Mouse (Mus musculus) megakaryocyte progenitor cell, adult 5-6 weeks (primary cell): ENCODE measurements around the gene Atp2a3. TPM values are rescaled to one million over a fixed set of nuclear protein-coding genes. Genes with fewer than 3 reads are reported as not detected.

Experiments
- ATAC-seq: replicated peaks from 2 replicates; pipeline ENCODE4 v1.8.0; 2016; ENCODE audit warnings: mild to moderate bottlenecking, moderate TSS enrichment, inconsistent platforms; ENCODE audit not compliant: poor library complexity
- total RNA-seq, 2 experiments: library from RNA; stranded (forward) in 1 of 2; stranded (reverse) in 1 of 2; fragments of 157-497, 149-512 nt in 1 of 2; fragments of 200-1000 nt in 1 of 2; gene quantifications; 2 replicates each; pipeline versions ENCODE4 v1.2.3 to v1.2.4; 2015 to 2017

Gene Atp2a3
- total RNA-seq, 2 experiments from 2014 or later: 52.1 to 74.9 TPM

DNA sequence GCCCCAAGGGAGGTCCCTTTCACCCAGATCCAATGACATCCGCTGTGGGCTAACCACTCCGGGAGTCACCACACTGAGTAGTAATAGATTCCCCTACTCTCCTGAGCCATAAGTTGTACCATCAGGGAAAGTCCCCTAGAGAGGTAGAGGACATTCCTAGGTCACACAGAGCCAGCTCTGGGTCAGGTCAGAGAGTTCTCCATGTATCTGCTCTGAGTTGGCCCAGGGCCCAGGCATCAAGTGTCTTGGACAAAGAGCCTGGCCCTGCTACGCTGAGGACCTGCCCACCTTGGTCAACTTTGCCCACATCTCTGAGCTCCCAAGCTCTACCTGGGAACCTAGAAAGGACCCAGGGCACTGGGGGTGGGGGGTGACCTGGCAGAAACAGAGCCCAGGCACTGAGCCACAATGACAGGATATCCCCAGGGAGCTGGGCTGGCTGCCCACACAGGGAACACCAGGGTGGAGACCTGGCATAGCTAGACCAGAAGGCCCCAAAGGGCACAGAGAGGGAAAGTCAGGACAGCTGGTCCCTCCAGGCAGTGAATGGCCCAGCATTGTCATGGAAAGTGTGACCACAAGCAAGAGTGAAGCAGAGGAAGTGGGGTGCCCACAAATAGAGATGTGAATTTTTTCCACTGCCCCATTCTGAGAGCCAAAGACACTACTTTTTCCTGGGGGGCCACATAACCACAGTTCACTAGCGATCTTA is 7.4 kb upstream of the Atp2a3 start:
- ATAC-seq: peak; percentile 79

DNA sequence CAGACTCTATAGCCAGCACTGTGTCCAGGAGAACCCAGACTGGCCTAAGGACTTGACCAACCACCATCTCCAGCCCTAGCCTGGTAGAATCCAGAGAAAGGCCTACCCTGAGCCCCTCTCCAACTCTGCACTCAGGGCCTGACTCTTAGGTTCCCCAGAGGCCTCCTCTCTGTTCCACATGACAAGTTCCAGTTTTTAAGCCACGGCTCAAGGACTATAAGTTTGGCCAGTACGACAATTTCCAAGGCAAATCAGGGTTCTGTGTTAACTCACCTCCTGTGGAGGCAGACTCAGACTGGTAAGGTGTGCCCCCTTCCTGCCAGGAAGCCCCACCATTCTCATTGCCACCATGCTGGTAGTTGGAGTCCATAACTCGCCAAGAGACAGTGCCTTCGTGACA is 6.8 kb upstream of the Atp2a3 start:
- no peak for ATAC-seq

DNA sequence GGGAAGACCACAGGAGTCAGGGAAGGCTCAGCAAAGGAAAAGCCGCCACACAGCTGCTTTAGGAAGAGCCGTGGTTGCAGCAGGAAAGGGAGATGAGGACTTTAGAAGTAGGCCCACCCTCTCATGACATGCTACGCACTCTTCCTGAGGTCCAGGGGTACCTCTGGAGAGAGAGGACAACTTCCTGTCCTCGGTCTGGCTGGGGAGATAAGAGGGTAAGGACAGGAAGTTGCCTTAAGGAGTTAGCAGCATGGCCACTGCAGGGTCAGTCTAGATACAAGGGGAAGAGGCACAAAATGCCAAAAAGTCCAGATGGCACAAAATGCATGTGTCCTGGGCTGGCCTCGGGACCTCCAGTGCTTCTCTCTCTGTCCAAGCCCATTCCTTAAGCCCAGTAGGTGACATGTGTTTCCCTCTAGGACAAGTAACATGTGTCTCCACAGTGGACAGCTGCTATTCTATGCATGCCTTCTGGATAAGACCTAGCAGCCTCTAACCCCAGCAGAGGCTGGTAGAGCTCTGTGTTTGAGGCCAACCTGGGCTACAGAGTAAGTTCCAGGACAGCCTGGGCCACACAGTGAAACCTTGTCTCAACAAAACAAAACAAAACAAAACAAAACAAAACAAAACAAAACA is 5.5 kb upstream of the Atp2a3 start:
- ATAC-seq: peak; percentile 33

DNA sequence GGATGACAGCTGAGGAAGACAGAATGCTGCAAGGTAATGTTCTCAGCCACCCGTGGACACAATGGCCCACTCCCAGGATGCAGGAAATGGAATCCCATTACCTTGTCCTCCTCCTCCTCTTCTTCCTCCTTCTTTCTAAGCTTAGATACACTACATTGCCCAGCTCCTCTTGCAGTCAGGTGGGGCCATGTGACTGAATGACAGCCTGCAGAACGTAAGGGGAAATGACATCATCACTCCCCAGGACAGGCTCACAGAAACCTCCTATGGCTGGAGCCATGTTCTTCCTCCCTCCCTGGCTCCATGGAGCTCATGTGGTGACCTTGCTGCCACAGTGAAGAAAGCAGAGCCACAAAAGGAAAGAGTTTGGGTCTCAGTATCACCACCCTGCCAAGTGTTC is 3.7 kb upstream of the Atp2a3 start:
- 0 out of 2 replicates have a peak, but pooled peaks have one; percentile 7 for ATAC-seq

DNA sequence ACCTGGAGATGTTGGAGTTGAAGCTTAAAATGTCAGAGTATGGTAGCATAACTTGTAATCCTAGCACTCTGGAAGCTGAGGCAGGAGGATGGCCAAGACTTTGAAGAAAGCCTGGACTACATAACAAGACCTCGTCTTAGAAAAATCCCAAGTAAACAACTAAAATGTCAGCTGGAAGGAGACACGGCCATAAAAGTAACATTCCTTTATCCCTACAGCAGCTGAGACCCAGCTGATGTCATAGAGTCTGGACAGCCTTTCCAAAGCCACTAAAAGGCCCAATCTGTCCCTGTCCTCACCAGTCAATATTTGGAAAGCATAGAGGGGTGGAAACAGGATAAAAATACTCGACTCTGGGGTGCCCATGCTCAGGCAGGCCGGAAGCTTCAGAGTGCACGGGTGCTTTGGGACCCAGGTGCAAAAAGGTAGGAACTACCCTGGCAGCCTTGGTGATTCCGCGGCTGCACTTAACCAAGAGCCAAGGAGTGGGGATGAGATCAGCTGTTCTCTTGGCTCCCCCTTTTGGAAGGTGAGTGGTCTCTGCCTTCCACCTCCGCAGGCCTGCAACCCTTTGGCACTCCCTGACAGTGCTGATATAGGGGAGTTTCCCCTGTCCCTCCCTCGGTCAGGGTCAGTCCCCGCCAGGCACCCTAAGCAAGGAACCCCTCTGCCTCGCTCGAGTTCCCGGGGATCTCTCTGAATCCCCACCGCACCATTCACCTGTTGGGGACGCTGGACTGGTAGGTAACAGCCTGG is 867 bp upstream of the Atp2a3 start:
- no peak for ATAC-seq

DNA sequence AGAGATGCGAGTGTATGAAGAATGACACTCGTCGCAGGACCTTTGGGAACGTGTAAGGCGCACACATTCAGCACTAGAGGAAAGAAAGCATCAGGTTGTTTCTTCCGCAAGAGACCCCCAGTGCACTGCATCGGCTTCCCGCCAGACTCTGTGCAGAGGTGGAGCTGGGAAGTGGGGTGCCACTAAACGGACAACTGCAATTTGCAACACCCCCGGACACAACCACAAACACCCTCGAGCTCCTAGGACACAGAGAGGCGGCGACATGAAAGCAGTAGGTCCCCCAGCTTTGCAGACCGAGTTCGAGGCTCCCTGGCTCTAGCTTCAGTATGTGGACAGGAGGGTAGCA is 272 bp upstream of the Atp2a3 start:
- peak; percentile 10 for ATAC-seq

GRCm38 (mm10) chr11:72962378-72962777 is 1.4 kb downstream of the Atp2a3 start:
- ATAC-seq: no peak

- ATAC-seq: no peak
Measured at GRCm38 (mm10) chr11:72963058-72963788, 2.3 kb downstream of the Atp2a3 start.

- ATAC-seq: no peak
Measured at GRCm38 (mm10) chr11:72963789-72964294, 2.9 kb downstream of the Atp2a3 start.

DNA sequence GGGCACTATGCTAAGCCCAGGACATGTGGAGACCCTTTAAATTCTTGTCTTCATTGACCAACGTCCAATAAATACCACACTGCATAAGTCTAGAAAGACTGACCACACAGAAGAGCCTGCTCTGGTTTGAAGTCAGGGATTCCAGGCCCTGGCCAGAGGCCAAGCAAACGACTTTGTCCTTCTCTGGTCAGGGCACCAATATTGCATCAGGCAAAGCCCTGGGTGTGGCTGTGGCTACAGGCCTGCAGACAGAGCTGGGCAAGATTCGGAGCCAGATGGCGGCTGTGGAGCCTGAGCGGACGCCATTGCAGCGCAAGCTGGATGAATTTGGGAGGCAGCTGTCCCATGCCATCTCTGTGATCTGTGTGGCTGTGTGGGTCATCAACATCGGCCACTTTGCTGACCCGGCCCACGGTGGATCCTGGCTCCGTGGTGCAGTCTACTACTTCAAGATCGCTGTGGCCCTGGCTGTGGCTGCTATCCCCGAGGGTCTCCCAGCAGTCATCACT is 14.1 kb downstream of the Atp2a3 start:
- no peak for ATAC-seq

DNA sequence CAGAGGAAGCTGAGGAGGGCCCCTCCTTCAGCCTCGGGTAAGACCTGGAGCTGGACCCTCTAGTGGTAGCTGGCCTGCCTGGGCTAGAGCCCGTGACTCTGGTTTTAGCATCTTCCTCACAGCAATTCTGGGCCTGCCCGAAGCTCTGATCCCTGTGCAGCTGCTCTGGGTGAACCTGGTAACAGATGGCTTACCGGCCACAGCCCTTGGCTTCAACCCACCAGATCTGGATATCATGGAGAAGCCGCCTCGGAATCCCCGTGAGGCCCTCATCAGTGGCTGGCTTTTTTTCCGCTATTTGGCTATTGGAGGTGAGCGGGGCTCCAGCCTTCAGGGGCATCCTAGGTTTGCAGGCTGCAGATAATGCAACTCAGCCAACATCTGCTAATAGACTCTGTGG is 21.5 kb downstream of the Atp2a3 start:
- ATAC-seq: no peak

- ATAC-seq: peak; percentile 47
Measured at GRCm38 (mm10) chr11:72983283-72983682, 22.3 kb downstream of the Atp2a3 start.

DNA sequence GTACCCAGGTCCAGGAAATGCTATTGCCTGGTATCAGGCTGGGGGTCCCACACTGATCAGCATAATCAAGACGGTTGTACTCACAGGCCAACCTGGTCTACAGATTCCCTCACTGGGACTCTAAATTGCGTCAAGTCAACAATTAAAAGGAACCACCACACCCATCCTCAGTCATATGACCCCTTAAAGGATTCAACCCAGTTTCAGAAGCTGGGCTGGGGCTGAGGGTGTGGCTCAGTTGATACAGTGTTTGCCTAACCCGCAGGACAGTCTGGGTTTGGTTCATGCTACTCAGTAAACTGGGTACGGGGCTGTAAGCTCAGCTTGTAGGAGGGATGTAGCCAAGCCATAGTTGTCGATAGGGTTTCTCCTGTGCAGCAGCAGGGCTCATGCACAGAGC is 25.8 kb downstream of the Atp2a3 start:
- 0 out of 2 replicates have a peak, but pooled peaks have one; percentile 16 for ATAC-seq

GRCm38 (mm10) chr11:72987234-72987633 is 26.3 kb downstream of the Atp2a3 start:
- no peak for ATAC-seq

DNA sequence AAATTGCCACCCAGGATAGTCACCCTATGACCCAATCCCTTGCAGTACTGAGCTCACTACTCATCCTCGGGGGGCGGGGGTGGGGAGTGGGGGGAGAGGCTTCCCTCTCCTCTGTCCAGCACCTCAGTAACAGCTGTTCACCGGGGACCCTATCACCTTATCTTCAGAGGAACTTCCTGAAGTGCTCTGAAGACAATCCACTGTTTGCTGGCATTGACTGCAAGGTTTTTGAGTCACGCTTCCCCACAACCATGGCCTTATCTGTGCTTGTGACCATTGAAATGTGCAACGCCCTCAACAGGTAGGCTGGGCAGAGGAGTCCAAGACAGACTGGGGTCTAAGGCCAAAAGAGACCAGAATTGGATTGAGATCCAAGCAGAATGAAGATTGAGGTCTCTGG is 26.8 kb downstream of the Atp2a3 start:
- no peak for ATAC-seq

DNA sequence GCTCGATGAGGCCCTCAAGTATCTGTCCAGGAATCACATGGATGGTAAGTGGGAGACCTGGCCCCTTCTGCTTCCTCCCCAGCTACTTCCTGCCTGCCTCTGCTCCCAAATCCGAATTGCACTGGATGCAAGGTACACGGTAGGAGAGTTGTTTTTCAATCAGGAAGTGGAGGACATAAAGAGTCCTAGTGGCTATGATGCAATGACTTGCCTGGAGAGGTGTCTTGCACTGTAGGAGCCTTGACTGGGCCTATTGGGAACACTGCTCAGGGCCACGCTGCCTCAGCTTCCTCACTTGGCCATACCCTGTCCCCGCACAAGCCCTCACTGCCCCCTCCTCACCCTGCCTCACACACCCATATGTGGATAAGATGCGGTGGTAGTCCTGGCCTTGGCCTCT is 28.1 kb downstream of the Atp2a3 start:
- peak; percentile 57 for ATAC-seq

GRCm38 (mm10) chr11:72990688-72991087 is 29.7 kb downstream of the Atp2a3 start:
- ATAC-seq: no peak

GRCm38 (mm10) chr11:72991961-72992360 is 31.0 kb downstream of the Atp2a3 start:
- ATAC-seq: no peak

GRCm38 (mm10) chr11:72996346-72996745 is 35.4 kb downstream of the Atp2a3 start:
- no peak for ATAC-seq

DNA sequence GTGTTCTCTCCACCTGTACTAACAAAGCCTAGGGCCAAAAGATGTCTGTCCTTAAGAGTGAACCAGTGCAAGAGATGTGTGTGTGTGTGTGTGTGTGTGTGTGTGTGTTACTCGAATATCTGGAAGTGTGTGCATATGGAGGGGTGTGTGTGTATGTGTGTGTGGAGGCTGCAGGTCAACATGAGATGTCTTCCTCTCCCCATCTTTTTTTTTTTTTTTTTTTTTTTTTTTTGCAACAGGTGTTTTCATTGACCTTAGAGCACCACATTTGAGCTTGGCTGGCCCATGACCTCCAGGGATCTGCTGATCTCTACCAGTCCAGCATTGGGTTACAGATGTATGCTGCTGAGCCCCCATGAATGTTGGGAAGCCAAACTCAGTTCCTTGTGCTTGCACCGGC is 35.8 kb downstream of the Atp2a3 start:
- ATAC-seq: no peak
